Mouse (Mus musculus): ENCODE measurements around the gene Rbm25. TPM values are rescaled to one million over a fixed set of nuclear protein-coding genes. Genes with fewer than 3 reads are reported as not detected.

The Rbm25 gene
- total and polyA plus RNA-seq, 3 experiments, result 27.4 to 49.6 (median 37.3) TPM

DNA sequence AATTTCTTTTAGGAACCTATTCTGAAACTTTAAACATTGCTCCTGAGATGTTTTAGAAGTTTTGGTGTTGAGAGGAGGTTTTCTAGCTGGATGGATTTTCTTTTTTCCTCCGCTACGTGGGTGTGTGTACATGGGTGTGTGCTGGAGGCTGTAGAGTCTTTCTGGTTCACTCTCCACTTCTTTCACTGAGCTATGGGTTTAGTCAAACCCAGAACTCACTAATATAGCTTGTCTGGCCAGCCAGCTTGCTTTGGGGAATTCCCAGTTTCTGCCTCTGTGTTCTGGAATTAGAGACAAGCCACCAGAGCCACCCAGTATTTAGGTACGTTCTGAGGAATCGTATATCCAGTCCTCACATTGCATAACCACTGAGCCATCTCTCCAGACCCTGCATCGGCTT is 63.0 kb downstream of the Rbm25 start:
- H3K27ac ChIP-seq, result no peak overlapping the region
- peaks cover 5% of the 10 kb centered on the region for H3K36me3 ChIP-seq (ENCODE audit: control insufficient read depth, insufficient read depth, low read length)
- H3K4me1 ChIP-seq (ENCODE audit: control insufficient read depth, insufficient read depth, low read length), result peaks cover 5% of the 10 kb centered on the region
- WGBS, result 84% methylated on average over 5 of the region's 5 CpGs
- H3K27me3 ChIP-seq (ENCODE audit: control insufficient read depth, insufficient read depth, low read length), result no peaks in the 10 kb centered on the region
- TF ChIP-seq EP300 (IDR thresholded peaks at IDR 0.05; ENCODE audit: insufficient read depth, low read depth, low read length), result no peak
- no peak for TF ChIP-seq POLR2A (IDR thresholded peaks at IDR 0.05; ENCODE audit: insufficient read depth, low read depth, low read length)
- TF ChIP-seq CTCF (IDR thresholded peaks at IDR 0.05), result no peak
- no peak overlapping the region for H3K4me3 ChIP-seq
- no peak for DNase-seq
- peaks cover 16% of the 10 kb centered on the region for H3K79me2 ChIP-seq (replicated peaks; ENCODE audit: control insufficient read depth, insufficient read depth, low read length)
- no peak overlapping the region for H3K9ac ChIP-seq (ENCODE audit: low read depth, low read length)
- intact Hi-C loops (cut with DNase I), result no loop called here

- DNase-seq, result no peak
- Histone ChIP-seq H3K36me3 (ENCODE audit: control insufficient read depth, insufficient read depth, low read length) (peaks cover 4% of the 10 kb centered on the region), H3K27me3 (ENCODE audit: control insufficient read depth, insufficient read depth, low read length) (no peaks in the 10 kb centered on the region), H3K79me2 (replicated peaks; ENCODE audit: control insufficient read depth, insufficient read depth, low read length) (peaks cover 16% of the 10 kb centered on the region), H3K4me3 (no peak overlapping the region), H3K4me1 (ENCODE audit: control insufficient read depth, insufficient read depth, low read length) (peaks cover 2% of the 10 kb centered on the region; the same call in 1 of the 2 replicates), H3K27ac (no peak overlapping the region), H3K9ac (ENCODE audit: low read depth, low read length) (no peak overlapping the region)
- 90% methylated on average over 3 of the region's 3 CpGs for WGBS
- TF ChIP-seq EP300 (IDR thresholded peaks at IDR 0.05; ENCODE audit: insufficient read depth, low read depth, low read length), result no peak
- no peak for TF ChIP-seq CTCF (IDR thresholded peaks at IDR 0.05)
- TF ChIP-seq POLR2A (IDR thresholded peaks at IDR 0.05; ENCODE audit: insufficient read depth, low read depth, low read length), result no peak
- intact Hi-C loops (cut with DNase I), result no loop called here
These were observed 63.6 kb downstream of the Rbm25 start for GRCm38 (mm10) chr12:83694669-83695068.

- H3K79me2 ChIP-seq (replicated peaks; ENCODE audit: control insufficient read depth, insufficient read depth, low read length), result peaks cover 8% of the 10 kb centered on the region; the same call in 1 of the 2 replicates
- no peak for TF ChIP-seq EP300 (IDR thresholded peaks at IDR 0.05; ENCODE audit: insufficient read depth, low read depth, low read length)
- no peak for TF ChIP-seq POLR2A (IDR thresholded peaks at IDR 0.05; ENCODE audit: insufficient read depth, low read depth, low read length)
- TF ChIP-seq CTCF (IDR thresholded peaks at IDR 0.05), result no peak
These were observed 67.6 kb downstream of the Rbm25 start for GRCm38 (mm10) chr12:83698637-83699036.

DNA sequence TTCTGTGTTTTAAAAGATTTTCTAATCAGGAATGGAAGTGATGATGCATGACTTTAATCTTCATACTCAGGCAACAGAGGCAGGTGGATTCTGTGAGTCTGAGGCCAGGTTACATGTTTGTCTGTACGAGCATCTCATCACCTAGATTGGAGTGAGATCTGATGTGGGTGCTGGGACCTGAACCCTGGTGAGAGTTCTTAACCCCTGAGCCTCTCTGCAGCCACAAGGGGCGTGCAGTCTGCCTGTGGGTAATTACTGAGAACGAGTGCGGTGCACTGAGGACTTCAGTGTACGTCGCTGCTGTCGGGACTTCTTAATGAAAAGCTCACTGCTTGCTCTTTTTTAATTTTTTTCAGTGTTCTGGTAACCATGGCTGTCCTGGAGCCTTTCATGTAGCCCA is 70.6 kb downstream of the Rbm25 start:
- 92% methylated on average over 7 of the region's 7 CpGs for WGBS
- intact Hi-C loops (cut with DNase I), result no loop called here
- Histone ChIP-seq H3K27me3 (ENCODE audit: control insufficient read depth, insufficient read depth, low read length) (no peaks in the 10 kb centered on the region), H3K27ac (no peak overlapping the region), H3K79me2 (replicated peaks; ENCODE audit: control insufficient read depth, insufficient read depth, low read length) (peaks cover 6% of the 10 kb centered on the region), H3K9ac (ENCODE audit: low read depth, low read length) (no peak overlapping the region), H3K4me1 (ENCODE audit: control insufficient read depth, insufficient read depth, low read length) (no peaks in the 10 kb centered on the region), H3K4me3 (no peak overlapping the region), H3K36me3 (ENCODE audit: control insufficient read depth, insufficient read depth, low read length) (no peaks in the 10 kb centered on the region)
- no peak for DNase-seq
- no peak for TF ChIP-seq CTCF (IDR thresholded peaks at IDR 0.05)

More at GRCm38 (mm10) chr12:83698637-83699036, 67.6 kb downstream of the Rbm25 start:
- WGBS, result 88% methylated on average over 4 of the region's 4 CpGs
- intact Hi-C loops (cut with DNase I), result no loop called here
- Histone ChIP-seq H3K27me3 (ENCODE audit: control insufficient read depth, insufficient read depth, low read length) (no peaks in the 10 kb centered on the region), H3K4me1 (ENCODE audit: control insufficient read depth, insufficient read depth, low read length) (no peaks in the 10 kb centered on the region; the same call in 1 of the 2 replicates), H3K36me3 (ENCODE audit: control insufficient read depth, insufficient read depth, low read length) (no peaks in the 10 kb centered on the region), H3K4me3 (no peak overlapping the region), H3K9ac (ENCODE audit: low read depth, low read length) (no peak overlapping the region), H3K27ac (no peak overlapping the region)
- DNase-seq, result no peak

- Histone ChIP-seq H3K79me2 (replicated peaks; ENCODE audit: control insufficient read depth, insufficient read depth, low read length) (peaks cover 4% of the 10 kb centered on the region), H3K4me1 (ENCODE audit: control insufficient read depth, insufficient read depth, low read length) (no peaks in the 10 kb centered on the region), H3K27me3 (ENCODE audit: control insufficient read depth, insufficient read depth, low read length) (no peaks in the 10 kb centered on the region), H3K9ac (ENCODE audit: low read depth, low read length) (no peak overlapping the region), H3K36me3 (ENCODE audit: control insufficient read depth, insufficient read depth, low read length) (no peaks in the 10 kb centered on the region), H3K4me3 (no peak overlapping the region), H3K27ac (no peak overlapping the region)
- 84% methylated on average over 4 of the region's 4 CpGs for WGBS
- intact Hi-C loops (cut with DNase I), result no loop called here
- no peak for TF ChIP-seq POLR2A (IDR thresholded peaks at IDR 0.05; ENCODE audit: insufficient read depth, low read depth, low read length)
- no peak for TF ChIP-seq CTCF (IDR thresholded peaks at IDR 0.05)
- no peak for TF ChIP-seq EP300 (IDR thresholded peaks at IDR 0.05; ENCODE audit: insufficient read depth, low read depth, low read length)
- no peak for DNase-seq
These were observed 71.8 kb downstream of the Rbm25 start for GRCm38 (mm10) chr12:83702796-83703195.

GRCm38 (mm10) chr12:83706951-83707350 is 75.9 kb downstream of the Rbm25 start:
- H3K4me3 ChIP-seq, result no peak overlapping the region
- no peaks in the 10 kb centered on the region for H3K4me1 ChIP-seq (ENCODE audit: control insufficient read depth, insufficient read depth, low read length)
- no peaks in the 10 kb centered on the region for H3K27me3 ChIP-seq (ENCODE audit: control insufficient read depth, insufficient read depth, low read length)
- no peak overlapping the region for H3K9ac ChIP-seq (ENCODE audit: low read depth, low read length)
- H3K27ac ChIP-seq, result no peak overlapping the region
- WGBS, result 87% methylated on average over 4 of the region's 4 CpGs
- H3K79me2 ChIP-seq (replicated peaks; ENCODE audit: control insufficient read depth, insufficient read depth, low read length), result peaks cover 3% of the 10 kb centered on the region
- DNase-seq, result no peak
- H3K36me3 ChIP-seq (ENCODE audit: control insufficient read depth, insufficient read depth, low read length), result no peaks in the 10 kb centered on the region
- intact Hi-C loops (cut with DNase I), result no loop called here
- TF ChIP-seq POLR2A (IDR thresholded peaks at IDR 0.05; ENCODE audit: insufficient read depth, low read depth, low read length), result no peak
- no peak for TF ChIP-seq CTCF (IDR thresholded peaks at IDR 0.05)
- no peak for TF ChIP-seq EP300 (IDR thresholded peaks at IDR 0.05; ENCODE audit: insufficient read depth, low read depth, low read length)

All from heart, adult 2 months (tissue).